Mouse (Mus musculus) intestine, embryonic 15.5 days (tissue): ENCODE measurements around the gene Dusp13. TPM values are rescaled to one million over a fixed set of nuclear protein-coding genes. Genes with fewer than 3 reads are reported as not detected.

Experiments used
- ATAC-seq: fragments of 200-750 bp; cut with Nextera tagmentation; 2 replicates; pipeline ENCODE4 v1.8.0; 2017; ENCODE audit warnings: moderate TSS enrichment, moderate library complexity
- H3K27ac ChIP-seq: fragments of 300-500 bp; sonication (generic); 2 replicates; pipeline ENCODE4 v1.5.1; 2015; ENCODE audit warnings: mild to moderate bottlenecking, inconsistent platforms
- H3K27me3 ChIP-seq: fragments of 300-500 bp; sonication (generic); replicated peaks from 2 replicates; pipeline ENCODE4 v1.6.1; 2015; ENCODE audit warnings: inconsistent platforms
- H3K36me3 ChIP-seq: fragments of 300-500 bp; sonication (generic); 2 replicates; pipeline ENCODE4 v1.6.1; 2015; ENCODE audit warnings: inconsistent platforms
- H3K4me1 ChIP-seq: fragments of 300-500 bp; sonication (generic); replicated peaks from 2 replicates; pipeline ENCODE4 v1.6.1; 2015; ENCODE audit warnings: inconsistent platforms
- H3K4me2 ChIP-seq: fragments of 300-500 bp; sonication (generic); replicated peaks from 2 replicates; pipeline ENCODE4 v1.6.1; 2015; ENCODE audit warnings: mild to moderate bottlenecking, inconsistent platforms
- H3K4me3 ChIP-seq: fragments of 300-500 bp; sonication (generic); replicated peaks from 2 replicates; pipeline ENCODE4 v1.5.1; 2015; ENCODE audit warnings: inconsistent platforms
- H3K9ac ChIP-seq: fragments of 300-500 bp; sonication (generic); 2 replicates; pipeline ENCODE4 v1.6.1; 2015; ENCODE audit warnings: inconsistent platforms
- H3K9me3 ChIP-seq: fragments of 300-500 bp; sonication (generic); 2 replicates; pipeline ENCODE4 v1.6.1; 2016; ENCODE audit warnings: inconsistent platforms
- WGBS: fragments of 180-500 bp; shearing (Covaris S2); methylation state at CpG from one replicate; pipeline ENCODE4 v1.1.7; 2015; 5-methylcytosine and 5-hydroxymethylcytosine counted together
- polyA plus RNA-seq: library from polyadenylated mRNA; unstranded; fragments of >200 nt; fragmentation: Nextera tagmentation; extraction: Ambion mirVana; gene quantifications from 2 replicates; pipeline ENCODE4 v1.2.1, GENCODE M21; 2015

Gene Dusp13
- polyA plus RNA-seq, 1 experiment from 2014 or later = not detected

- WGBS = 78% methylated on average over 6 of the region's 6 CpGs
- Histone ChIP-seq H3K9me3 (no peaks in the 10 kb centered on the region), H3K9ac (no peak overlapping the region), H3K4me3 (no peak overlapping the region), H3K36me3 (no peaks in the 10 kb centered on the region), H3K4me1 (peaks cover 8% of the 10 kb centered on the region; the same call in 1 of the 2 replicates), H3K27me3 (no peaks in the 10 kb centered on the region), H3K4me2 (peak overlapping the region; percentile 27), H3K27ac (0 out of 2 replicates have a peak overlapping the region, but pooled peaks have one; percentile 66)
- ATAC-seq = peak; percentile 56
Observed at GRCm38 (mm10) chr14:21766398-21766958, 15.5 kb upstream of the Dusp13 start.

GRCm38 (mm10) chr14:21765754-21766397, 14.9 kb upstream of the Dusp13 start:
- ATAC-seq = peak; percentile 88
- 55% methylated on average over 7 of the region's 7 CpGs for WGBS
- Histone ChIP-seq H3K36me3 (no peaks in the 10 kb centered on the region), H3K9ac (no peak overlapping the region), H3K4me3 (no peak overlapping the region), H3K27ac (peak overlapping the region; percentile 66; the same call in 1 of the 2 replicates), H3K27me3 (no peaks in the 10 kb centered on the region), H3K4me2 (peak overlapping the region; percentile 34), H3K4me1 (peaks cover 8% of the 10 kb centered on the region; the same call in 1 of the 2 replicates), H3K9me3 (no peaks in the 10 kb centered on the region)

- ATAC-seq = no peak
- WGBS = 87% methylated on average over 6 of the region's 6 CpGs
- H3K27me3 ChIP-seq = no peaks in the 10 kb centered on the region
Observed at GRCm38 (mm10) chr14:21764646-21765045, 13.7 kb upstream of the Dusp13 start.

GRCm38 (mm10) chr14:21763736-21764135, 12.8 kb upstream of the Dusp13 start:
- H3K9me3 ChIP-seq = no peaks in the 10 kb centered on the region
- 91% methylated on average over 3 of the region's 3 CpGs for WGBS
- H3K9ac ChIP-seq = no peak overlapping the region
- H3K4me2 ChIP-seq = no peak overlapping the region
- H3K27ac ChIP-seq = no peak overlapping the region
- peaks cover 8% of the 10 kb centered on the region; the same call in 1 of the 2 replicates for H3K4me1 ChIP-seq
- ATAC-seq = no peak
- H3K36me3 ChIP-seq = no peaks in the 10 kb centered on the region
- no peaks in the 10 kb centered on the region for H3K27me3 ChIP-seq
- no peak overlapping the region for H3K4me3 ChIP-seq

More at GRCm38 (mm10) chr14:21764646-21765045, 13.7 kb upstream of the Dusp13 start:
- Histone ChIP-seq H3K9ac (no peak overlapping the region), H3K27ac (no peak overlapping the region), H3K4me3 (no peak overlapping the region), H3K4me2 (no peak overlapping the region), H3K36me3 (no peaks in the 10 kb centered on the region), H3K9me3 (no peaks in the 10 kb centered on the region), H3K4me1 (peaks cover 8% of the 10 kb centered on the region; the same call in 1 of the 2 replicates)

- Histone ChIP-seq H3K4me1 (peaks cover 5% of the 10 kb centered on the region; the same call in 1 of the 2 replicates), H3K27me3 (no peaks in the 10 kb centered on the region), H3K9me3 (no peaks in the 10 kb centered on the region), H3K9ac (no peak overlapping the region), H3K27ac (no peak overlapping the region), H3K4me3 (no peak overlapping the region), H3K36me3 (no peaks in the 10 kb centered on the region), H3K4me2 (no peak overlapping the region)
- no peak for ATAC-seq
- WGBS = 84% methylated on average over 9 of the region's 9 CpGs
Observed at GRCm38 (mm10) chr14:21761560-21761959, 10.6 kb upstream of the Dusp13 start.

GRCm38 (mm10) chr14:21753367-21753766, 2.4 kb upstream of the Dusp13 start:
- WGBS = 75% methylated on average over 4 of the region's 4 CpGs
- no peaks in the 10 kb centered on the region for H3K9me3 ChIP-seq
- H3K27me3 ChIP-seq = no peaks in the 10 kb centered on the region
- H3K9ac ChIP-seq = no peak overlapping the region
- ATAC-seq = no peak
- no peak overlapping the region for H3K4me2 ChIP-seq
- no peak overlapping the region for H3K27ac ChIP-seq
- H3K36me3 ChIP-seq = no peaks in the 10 kb centered on the region
- H3K4me3 ChIP-seq = no peak overlapping the region
- 0 out of 2 replicates have a peak, but pooled peaks cover 3% of the 10 kb centered on the region for H3K4me1 ChIP-seq

- H3K4me3 ChIP-seq = no peak overlapping the region
- no peaks in the 10 kb centered on the region for H3K9me3 ChIP-seq
- H3K27me3 ChIP-seq = no peaks in the 10 kb centered on the region
- H3K27ac ChIP-seq = no peak overlapping the region
- no peak overlapping the region for H3K9ac ChIP-seq
- no peaks in the 10 kb centered on the region for H3K36me3 ChIP-seq
- 0 out of 2 replicates have a peak, but pooled peaks cover 3% of the 10 kb centered on the region for H3K4me1 ChIP-seq
- H3K4me2 ChIP-seq = no peak overlapping the region; the same call in 1 of the 2 replicates
- no peak for ATAC-seq
- 93% methylated on average over 3 of the region's 3 CpGs for WGBS
Observed at GRCm38 (mm10) chr14:21752411-21752810, 1.4 kb upstream of the Dusp13 start.

- 6% methylated on average over 52 of the region's 52 CpGs for WGBS
Observed at GRCm38 (mm10) chr14:21750008-21750880, 737 bp downstream of the Dusp13 start, which contains the start of gene Samd8. TSS of gene Samd8 (plus strand) at chr14:21750531.

GRCm38 (mm10) chr14:21748142-21748870, 2.7 kb downstream of the Dusp13 start:
- no peaks in the 10 kb centered on the region for H3K27me3 ChIP-seq
- no peaks in the 10 kb centered on the region for H3K9me3 ChIP-seq
- no peak overlapping the region for H3K27ac ChIP-seq
- no peak overlapping the region for H3K9ac ChIP-seq
- H3K4me3 ChIP-seq = no peak overlapping the region
- no peaks in the 10 kb centered on the region for H3K36me3 ChIP-seq
- no peak overlapping the region for H3K4me2 ChIP-seq
- H3K4me1 ChIP-seq = 0 out of 2 replicates have a peak, but pooled peaks cover 3% of the 10 kb centered on the region
- WGBS = 45% methylated on average over 15 of the region's 15 CpGs
- ATAC-seq = no peak

More at GRCm38 (mm10) chr14:21750008-21750880, 737 bp downstream of the Dusp13 start, which contains the start of gene Samd8:
- peak within 1 kb of the TSS; percentile 65 for H3K4me2 ChIP-seq
- H3K4me1 ChIP-seq = 0 out of 2 replicates have a peak, but pooled peaks cover 3% of the 10 kb centered on the region
- H3K36me3 ChIP-seq = no peaks in the 10 kb centered on the region
- no peaks in the 10 kb centered on the region for H3K9me3 ChIP-seq
- H3K4me3 ChIP-seq = peak within 1 kb of the TSS; percentile 84
- H3K27me3 ChIP-seq = no peaks in the 10 kb centered on the region
- peak within 1 kb of the TSS; percentile 86 for H3K27ac ChIP-seq
- H3K9ac ChIP-seq = peak within 1 kb of the TSS; percentile 86
- peak; percentile 87 for ATAC-seq

- 0 out of 2 replicates have a peak, but pooled peaks cover 3% of the 10 kb centered on the region for H3K4me1 ChIP-seq
- H3K4me3 ChIP-seq = no peak overlapping the region
- no peak overlapping the region for H3K4me2 ChIP-seq
- H3K36me3 ChIP-seq = no peaks in the 10 kb centered on the region
- no peak overlapping the region for H3K9ac ChIP-seq
- no peak overlapping the region for H3K27ac ChIP-seq
- no peaks in the 10 kb centered on the region for H3K9me3 ChIP-seq
- ATAC-seq = no peak
- 72% methylated on average over 14 of the region's 14 CpGs for WGBS
- H3K27me3 ChIP-seq = no peaks in the 10 kb centered on the region
Observed at GRCm38 (mm10) chr14:21747436-21748141, 3.4 kb downstream of the Dusp13 start.

GRCm38 (mm10) chr14:21746846-21747245, 4.1 kb downstream of the Dusp13 start:
- Histone ChIP-seq H3K4me2 (no peak overlapping the region), H3K9me3 (no peaks in the 10 kb centered on the region), H3K36me3 (no peaks in the 10 kb centered on the region), H3K27ac (no peak overlapping the region), H3K4me1 (no peaks in the 10 kb centered on the region), H3K27me3 (no peaks in the 10 kb centered on the region), H3K4me3 (no peak overlapping the region), H3K9ac (no peak overlapping the region)
- no peak for ATAC-seq
- WGBS = 82% methylated on average over 2 of the region's 2 CpGs
